Mouse (Mus musculus) ES-E14 (cell line): ENCODE results near the gene Ppp1r16b. TPM values are rescaled to one million over a fixed set of nuclear protein-coding genes. Genes with fewer than 3 reads are reported as not detected.
A peak's percentile ranks its signal among the peaks of the same experiment; 100 is the strongest.

Experiments used
- DNase-seq: peaks from one replicate; pipeline ENCODE4 v3.0.0-alpha.2; 2013; ENCODE audit warnings: low read depth, low spot score
- H3K27ac ChIP-seq: 2 replicates; pipeline ENCODE4 v1.5.1; 2012; ENCODE audit warnings: low read depth, mild to moderate bottlenecking, low read length, moderate library complexity, mixed read lengths; ENCODE audit not compliant: poor library complexity, insufficient read depth, severe bottlenecking
- H3K36me3 ChIP-seq: 2 replicates; pipeline ENCODE4 v1.6.1; 2012; ENCODE audit warnings: mild to moderate bottlenecking, low read length, moderate library complexity, mixed read lengths; ENCODE audit not compliant: control insufficient read depth, poor library complexity, insufficient read depth, severe bottlenecking
- H3K4me1 ChIP-seq, 2 experiments: fragments of 150-350 bp in 1 of 2; sonication (generic) in 1 of 2; 2 replicates each; pipeline ENCODE4 v1.6.1; 2012; ENCODE audit warnings: low read length in 2 of 2, mild to moderate bottlenecking in 1 of 2, mixed read lengths in 1 of 2; ENCODE audit not compliant: control insufficient read depth in 2 of 2, insufficient read depth in 2 of 2, poor library complexity in 1 of 2
- H3K4me3 ChIP-seq, 2 experiments: fragments of 150-350 bp in 1 of 2; sonication (generic) in 1 of 2; 2 replicates each; pipeline ENCODE4 v1.5.1; 2012; ENCODE audit warnings: low read length in 2 of 2, low read depth in 1 of 2, mild to moderate bottlenecking in 1 of 2, mixed read lengths in 1 of 2; ENCODE audit not compliant: insufficient read depth in 1 of 2, poor library complexity in 1 of 2, severe bottlenecking in 1 of 2
- H3K9ac ChIP-seq: 2 replicates; pipeline ENCODE4 v1.6.1; 2012; ENCODE audit warnings: low read depth, mild to moderate bottlenecking, low read length, mixed read lengths; ENCODE audit not compliant: poor library complexity, insufficient read depth, severe bottlenecking
- H3K9me3 ChIP-seq: fragments of 150-350 bp; sonication (generic); 2 replicates; pipeline ENCODE4 v1.6.1; 2012; ENCODE audit warnings: low read depth, mild to moderate bottlenecking, low read length; ENCODE audit not compliant: control insufficient read depth, insufficient read depth
- CHD2 ChIP-seq: IDR thresholded peaks from 2 replicates; pipeline ENCODE4 v1.6.1; 2014; ENCODE audit warnings: mild to moderate bottlenecking, low read depth, low read length, inconsistent platforms
- HCFC1 ChIP-seq: IDR thresholded peaks from 2 replicates; pipeline ENCODE4 v1.6.1; 2012; ENCODE audit warnings: low read length, inconsistent platforms, borderline replicate concordance; ENCODE audit not compliant: insufficient read depth
- MAFK ChIP-seq: IDR thresholded peaks from 2 replicates; pipeline ENCODE4 v1.6.1; 2014; ENCODE audit warnings: mild to moderate bottlenecking, low read depth, low read length, inconsistent platforms; ENCODE audit not compliant: insufficient read depth
- ZC3H11A ChIP-seq: IDR thresholded peaks from 2 replicates; pipeline ENCODE4 v1.6.1; 2012; ENCODE audit warnings: low read depth, mild to moderate bottlenecking, inconsistent platforms, low read length, borderline replicate concordance
- ZNF384 ChIP-seq: IDR thresholded peaks from 2 replicates; pipeline ENCODE4 v1.6.1; 2012; ENCODE audit warnings: low read depth, low read length, inconsistent platforms
- in situ Hi-C, 2 experiments: fragments of 600-800 bp; cut with MboI; formaldehyde crosslinking; loops; one replicate each; pipeline ENCODE4 v1.15.1; 2025; ENCODE audit warnings: low sequenced_read_pairs in 2 of 2, inconsistent platforms in 1 of 2; ENCODE audit not compliant: unreplicated experiment in 2 of 2
- total RNA-seq: library from RNA; depleted of rRNA; stranded (reverse); fragments of 300-350 nt; gene quantifications from 2 replicates; pipeline ENCODE4 v1.2.3, GENCODE M21; 2012

Gene Ppp1r16b
- total RNA-seq, 1 experiment = 1.2 TPM

DNA sequence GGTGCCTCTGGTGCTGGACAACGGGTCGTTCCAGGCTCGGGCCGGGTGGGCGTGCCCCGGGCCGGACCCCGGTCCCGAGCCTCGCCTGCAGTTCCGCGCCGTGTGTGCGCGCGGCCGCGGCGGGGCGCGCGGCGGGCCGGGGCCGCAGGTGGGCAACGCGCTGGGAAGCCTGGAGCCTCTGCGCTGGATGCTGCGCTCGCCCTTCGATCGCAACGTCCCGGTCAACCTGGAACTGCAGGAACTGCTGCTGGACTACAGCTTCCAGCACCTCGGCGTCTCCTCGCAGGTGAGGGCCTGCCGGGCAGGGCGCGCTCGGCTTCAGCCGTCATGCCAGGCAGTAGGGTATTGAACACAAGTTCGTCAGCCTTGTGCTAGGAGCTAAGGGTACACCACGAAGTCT, 40.0 kb upstream of the Ppp1r16b start:
- Histone ChIP-seq H3K36me3 (peaks cover 8% of the 10 kb centered on the region), H3K9me3 (no peaks in the 10 kb centered on the region), H3K4me3 (peak overlapping the region; percentile 80 to 100), H3K9ac (peak overlapping the region; percentile 80), H3K27ac (no peak overlapping the region), H3K4me1 (peaks cover 0 to 1% of the 10 kb centered on the region in 2 experiments; a peak in 1 of 4 replicates)
- DNase-seq = no peak
- no peak for TF ChIP-seq HCFC1
- no peak for TF ChIP-seq ZC3H11A
- TF ChIP-seq CHD2 = no peak
- in situ Hi-C loops = loop anchor here (5.0 to 10.0 kb wide), 2 partner anchors 78 to 80 kb away; no protein-coding TSS in a partner anchor

- TF ChIP-seq ZNF384 (no peak), HCFC1 (no peak), MAFK (no peak), ZC3H11A (no peak), CHD2 (no peak)
- H3K27ac ChIP-seq = no peak overlapping the region
- in situ Hi-C loops = loop anchor here (5.0 to 10.0 kb wide), 2 partner anchors 78 to 81 kb away; no protein-coding TSS in a partner anchor
These were observed 39.5 kb upstream of the Ppp1r16b start for GRCm38 (mm10) chr2:158625697-158626096.

GRCm38 (mm10) chr2:158628858-158629257, 36.3 kb upstream of the Ppp1r16b start:
- in situ Hi-C loops = loop anchor here (5.0 to 10.0 kb wide), 2 partner anchors 82 to 84 kb away; no protein-coding TSS in a partner anchor
- H3K9me3 ChIP-seq = no peaks in the 10 kb centered on the region
- TF ChIP-seq HCFC1 (no peak), CHD2 (no peak), ZC3H11A (no peak), ZNF384 (no peak), MAFK (no peak)
- H3K27ac ChIP-seq = no peak overlapping the region
- no peak overlapping the region for H3K9ac ChIP-seq
- peaks cover 34% of the 10 kb centered on the region for H3K36me3 ChIP-seq
- no peak for DNase-seq
- H3K4me1 ChIP-seq = peaks cover 0 to 1% of the 10 kb centered on the region in 2 experiments; a peak in 1 of 4 replicates
- H3K4me3 ChIP-seq = no peak overlapping the region

More at GRCm38 (mm10) chr2:158625697-158626096, 39.5 kb upstream of the Ppp1r16b start:
- Histone ChIP-seq H3K9me3 (no peaks in the 10 kb centered on the region), H3K36me3 (peaks cover 10% of the 10 kb centered on the region), H3K4me1 (peaks cover 0 to 1% of the 10 kb centered on the region in 2 experiments; a peak in 1 of 4 replicates), H3K9ac (peak overlapping the region; percentile 80), H3K4me3 (peak overlapping the region; percentile 80 to 100)
- DNase-seq = no peak

DNA sequence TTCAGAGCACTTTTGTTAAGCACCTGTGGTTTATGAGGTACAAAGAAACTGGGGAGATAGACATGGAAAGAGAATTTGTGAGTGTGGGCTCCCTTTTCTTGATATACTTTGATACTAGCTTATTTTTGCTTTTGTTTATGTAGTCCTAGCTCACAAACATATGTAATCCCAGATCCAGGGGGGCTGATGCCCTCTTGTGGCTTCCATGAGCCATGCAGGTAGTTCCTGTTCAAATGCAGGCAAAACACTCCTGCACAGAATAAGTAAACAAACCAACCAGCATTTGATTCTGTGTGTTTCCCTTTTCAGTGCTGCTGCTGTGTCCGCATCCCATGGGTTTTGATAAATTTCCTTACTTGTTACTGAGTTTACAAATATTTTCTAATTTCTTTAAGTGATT, 35.8 kb upstream of the Ppp1r16b start:
- peaks cover 37% of the 10 kb centered on the region for H3K36me3 ChIP-seq
- no peak overlapping the region for H3K27ac ChIP-seq
- in situ Hi-C loops = loop anchor here (5.0 to 10.0 kb wide), 2 partner anchors 82 to 85 kb away; no protein-coding TSS in a partner anchor
- DNase-seq = no peak
- no peaks in the 10 kb centered on the region for H3K9me3 ChIP-seq
- TF ChIP-seq ZC3H11A (0 out of 2 replicates have a peak, but pooled peaks have one; percentile 28), CHD2 (no peak)
- H3K4me3 ChIP-seq = no peak overlapping the region
- H3K9ac ChIP-seq = no peak overlapping the region
- peaks cover 0 to under 1% of the 10 kb centered on the region in 2 experiments; a peak in 1 of 4 replicates for H3K4me1 ChIP-seq

DNA sequence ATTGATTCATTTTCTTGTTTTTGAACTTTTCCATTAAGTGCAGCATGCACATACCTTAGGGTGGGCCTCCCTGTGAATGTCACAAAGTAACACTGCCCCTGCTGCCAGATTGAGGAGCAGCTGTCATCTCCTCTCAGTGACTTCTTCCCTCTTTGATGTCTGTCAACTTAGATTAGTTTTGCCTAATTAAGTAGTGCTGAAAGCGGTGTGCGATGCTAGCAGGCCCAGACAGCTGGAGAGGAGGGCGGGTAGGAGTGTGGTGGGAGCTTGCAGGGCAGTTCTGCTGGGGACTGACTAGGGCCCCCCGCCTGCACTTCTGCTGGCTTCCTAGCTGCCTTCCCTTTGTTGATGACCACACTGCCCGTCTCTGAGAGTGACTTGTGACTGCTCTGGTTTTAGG, 33.3 kb upstream of the Ppp1r16b start:
- Histone ChIP-seq H3K9ac (no peak overlapping the region), H3K9me3 (no peaks in the 10 kb centered on the region), H3K27ac (no peak overlapping the region), H3K4me1 (no peaks in the 10 kb centered on the region), H3K36me3 (peaks cover 55% of the 10 kb centered on the region), H3K4me3 (no peak overlapping the region)
- in situ Hi-C loops = no loop called here
- DNase-seq = no peak
- TF ChIP-seq CHD2 = no peak
- no peak for TF ChIP-seq MAFK
- TF ChIP-seq ZNF384 = no peak
- no peak for TF ChIP-seq HCFC1
- TF ChIP-seq ZC3H11A = no peak
